Mouse (Mus musculus) ovary, postnatal 10 days (tissue): ENCODE data around the gene Fam117a.

Experiments
- DNase-seq: peaks from one replicate; pipeline ENCODE4 v3.0.0; 2022; ENCODE audit warnings: low spot score

The Fam117a gene

DNA sequence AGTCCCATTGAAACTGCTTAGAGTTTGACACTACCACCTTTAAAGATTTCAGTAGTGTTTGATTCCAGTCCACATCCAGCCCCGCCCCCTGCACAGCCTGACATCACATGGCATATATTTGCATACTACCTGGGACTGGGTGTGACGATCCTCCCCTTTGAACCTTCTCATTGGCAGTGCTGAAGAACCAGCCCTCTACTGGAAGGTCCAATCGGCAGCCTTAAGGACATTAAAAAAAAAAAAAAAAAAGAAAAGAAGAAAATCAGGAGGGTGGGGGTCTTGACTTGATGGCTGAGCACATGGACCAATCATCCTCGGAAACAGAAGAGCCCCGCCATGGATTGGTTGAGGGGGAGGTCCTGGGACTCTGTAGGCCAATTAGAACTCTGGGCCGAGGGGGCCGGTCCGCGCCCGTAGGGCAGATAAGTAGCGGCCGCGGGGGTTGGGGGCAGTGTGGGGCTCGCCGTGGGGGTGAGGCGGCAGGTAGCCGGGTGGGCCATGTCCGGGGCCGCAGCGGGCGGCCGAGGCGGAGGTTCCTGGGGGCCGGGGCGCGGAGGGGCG, at the start of gene Fam117a:
TSS of gene Fam117a (plus strand) at position 451 of the 561 bp plus-strand sequence.
- peak; percentile 66 for DNase-seq

DNA sequence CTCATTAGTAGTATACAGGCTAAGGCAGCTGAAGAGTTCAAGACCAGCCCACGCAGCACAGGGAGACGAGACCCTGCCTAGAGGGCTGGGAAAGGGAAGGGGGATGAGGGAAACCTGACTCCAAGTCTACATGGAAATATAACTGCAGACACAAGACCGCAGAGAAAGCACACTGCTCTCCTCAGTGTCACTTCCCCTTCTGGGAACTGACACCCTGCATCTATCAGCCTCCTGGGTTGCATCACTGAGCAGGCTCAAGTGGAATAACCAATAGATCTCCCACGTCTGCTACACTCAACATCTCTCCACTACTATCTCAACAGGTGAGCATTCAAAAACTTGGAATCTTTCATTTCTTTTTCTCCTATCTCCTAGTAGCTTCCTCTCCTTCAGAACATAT, 44.8 kb upstream of the Fam117a start:
- DNase-seq: no peak

DNA sequence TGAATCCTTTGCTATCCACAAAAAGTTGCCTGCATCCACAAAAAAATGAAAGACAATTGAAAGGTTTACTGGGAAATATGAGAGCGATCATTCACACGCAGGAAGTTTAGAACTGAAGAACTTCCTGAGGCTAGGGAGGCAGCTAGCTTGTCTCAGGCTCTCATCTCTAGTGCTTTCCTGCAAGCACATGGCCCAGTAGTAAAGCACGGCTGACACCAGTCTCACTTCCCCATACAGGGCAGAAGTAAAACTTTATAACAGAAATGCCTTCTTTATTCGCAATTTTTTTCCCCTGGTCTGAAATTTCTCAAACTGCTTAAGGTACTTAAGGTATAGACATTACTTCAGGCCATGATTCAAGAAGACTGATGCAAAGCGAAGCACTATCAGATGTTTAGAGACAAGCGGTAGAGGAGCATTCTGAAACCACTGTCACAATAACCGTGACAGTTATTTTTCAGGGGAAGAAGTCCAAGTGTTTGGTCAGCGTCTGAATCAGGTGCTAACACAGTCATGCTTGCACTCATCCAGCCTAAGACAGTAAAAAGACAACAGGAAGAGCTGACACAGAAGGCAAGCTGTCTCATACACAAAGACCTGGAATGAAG, 43.7 kb upstream of the Fam117a start:
- no peak for DNase-seq

DNA sequence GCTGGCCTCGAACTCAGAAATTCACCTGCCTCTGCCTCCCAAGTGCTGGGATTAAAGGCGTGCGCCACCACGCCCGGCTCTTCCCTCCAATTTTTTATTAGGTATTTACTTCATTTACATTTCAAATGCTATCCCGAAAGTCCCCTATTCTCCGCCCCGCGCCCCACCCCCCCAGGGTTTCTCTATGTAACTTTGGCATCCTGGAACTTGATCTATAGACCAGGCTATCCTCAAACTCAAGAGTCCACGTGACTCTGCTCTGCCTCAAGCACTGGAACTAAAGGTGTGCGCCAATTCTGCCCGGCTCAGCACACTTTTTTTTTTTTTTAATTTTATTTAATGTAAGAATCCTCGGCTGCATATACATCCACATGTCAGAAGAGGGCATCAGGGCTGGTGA, 41.1 kb upstream of the Fam117a start:
- DNase-seq: no peak

DNA sequence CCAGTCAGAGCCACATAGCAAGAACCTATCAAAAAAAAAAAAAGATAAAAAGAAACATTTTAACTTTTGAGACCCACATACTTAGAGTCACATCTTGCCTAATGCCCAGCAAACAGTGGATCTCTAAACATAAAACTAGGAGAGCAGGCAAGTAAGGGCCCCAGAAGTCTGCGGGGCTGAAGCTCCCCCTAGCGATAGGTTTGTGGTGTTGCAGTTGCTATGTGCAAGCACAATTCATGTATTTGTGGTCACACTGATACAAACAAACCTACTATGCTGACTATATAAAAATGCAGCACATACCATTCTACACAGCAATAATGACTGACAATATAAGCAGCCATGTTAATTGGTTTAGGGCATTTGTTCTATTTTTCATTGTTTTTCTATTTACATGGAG, 38.7 kb upstream of the Fam117a start:
- DNase-seq: no peak

DNA sequence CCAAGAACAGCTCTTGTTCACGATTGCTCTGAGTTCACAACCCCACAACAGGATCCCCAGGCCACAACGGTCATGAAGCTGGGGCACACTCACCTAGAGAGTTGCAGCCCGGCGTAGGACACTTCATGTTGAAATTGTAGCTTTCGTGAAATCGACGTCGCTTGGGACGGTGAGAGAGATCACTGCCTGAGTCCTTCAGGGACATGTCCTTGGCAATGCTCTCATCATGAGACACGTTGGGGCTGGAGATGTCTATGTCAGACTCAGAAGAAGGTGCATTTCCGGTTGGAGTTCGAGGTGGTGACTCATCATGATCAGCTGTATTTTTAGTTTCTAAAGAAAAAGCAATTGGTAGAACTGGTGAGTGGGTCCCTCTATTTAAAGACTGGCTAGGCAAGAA, 36.9 kb upstream of the Fam117a start:
- DNase-seq: no peak

DNA sequence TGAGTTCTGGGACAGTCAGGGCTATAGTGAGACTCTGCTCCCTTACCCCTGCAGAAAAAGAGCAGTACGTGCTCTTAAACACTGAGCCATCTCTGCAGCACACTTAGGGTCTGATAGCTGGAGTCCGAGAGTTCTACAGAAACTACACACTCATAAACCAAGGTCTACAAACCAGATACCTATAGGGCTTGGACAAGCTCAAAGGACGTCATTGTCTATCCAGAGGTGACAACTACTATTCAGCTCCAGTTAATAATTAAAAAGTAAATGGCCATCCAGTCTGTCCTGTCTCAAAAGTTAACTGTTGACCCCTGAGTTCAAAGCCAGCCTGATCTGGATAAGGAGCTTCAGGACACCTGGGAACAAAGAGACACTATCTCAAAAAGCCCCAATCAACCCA, 35.0 kb upstream of the Fam117a start:
- DNase-seq: no peak

DNA sequence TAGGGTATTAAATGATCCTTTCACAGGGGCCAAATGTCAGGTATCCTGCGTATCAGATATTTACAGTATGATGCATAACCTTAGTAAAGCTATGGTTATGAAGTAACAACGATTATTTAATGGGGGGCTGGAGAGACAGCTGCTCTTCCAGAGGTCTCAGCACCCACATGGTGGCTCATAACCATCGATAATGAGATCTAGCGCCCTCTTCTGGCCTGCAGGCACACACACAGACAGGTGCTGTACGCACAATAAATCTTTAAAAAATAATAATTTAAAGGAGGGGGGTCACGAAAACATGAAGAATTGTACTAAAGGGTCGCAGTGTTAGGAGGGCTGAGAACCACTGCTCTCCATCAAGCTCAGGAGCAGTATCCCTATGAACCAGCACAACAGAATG, 31.2 kb upstream of the Fam117a start:
- no peak for DNase-seq

DNA sequence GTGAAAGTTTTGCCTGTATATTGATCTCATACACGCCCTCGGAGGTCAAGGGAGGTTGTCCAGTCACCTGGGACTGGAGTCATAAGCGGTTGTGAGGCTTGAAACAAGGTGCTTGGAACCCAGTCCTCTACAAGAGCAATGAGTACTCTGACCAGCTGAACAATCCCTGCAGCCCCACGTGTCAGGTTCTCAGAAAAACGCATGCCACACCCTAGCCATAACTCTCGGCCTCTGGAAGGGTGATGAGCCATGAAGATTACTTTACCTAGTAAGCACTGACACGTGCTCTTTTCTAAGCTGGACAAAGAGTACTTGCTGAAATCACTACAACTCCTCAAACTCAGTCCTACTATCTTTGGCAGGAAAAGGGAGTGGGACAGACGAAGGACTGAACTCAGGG, 29.3 kb upstream of the Fam117a start:
- DNase-seq: no peak

DNA sequence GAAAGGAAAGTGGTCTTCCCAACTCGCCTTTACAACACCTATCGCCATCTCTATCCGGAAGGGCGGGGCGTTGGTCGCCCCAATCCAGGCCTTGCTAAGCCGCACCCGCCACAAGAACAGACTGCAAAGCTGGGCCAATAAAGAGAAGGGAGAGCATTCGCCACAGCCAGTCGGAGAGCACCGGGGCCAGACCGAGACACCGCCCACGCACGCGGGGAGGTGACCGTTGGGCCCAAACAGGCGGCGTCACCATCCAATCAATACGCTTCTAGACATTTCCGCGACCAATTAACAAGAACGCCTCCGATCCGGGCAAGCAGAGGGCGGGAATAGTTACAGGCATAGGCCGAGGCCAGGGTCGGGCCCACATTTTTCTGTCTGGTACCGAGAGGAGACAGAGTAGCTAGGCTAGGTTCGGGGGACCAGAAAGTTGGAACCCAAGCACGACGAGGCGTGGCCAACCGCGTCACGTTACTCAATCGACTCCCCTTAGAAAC, 27.3 kb upstream of the Fam117a start:
- peak; percentile 74 for DNase-seq

DNA sequence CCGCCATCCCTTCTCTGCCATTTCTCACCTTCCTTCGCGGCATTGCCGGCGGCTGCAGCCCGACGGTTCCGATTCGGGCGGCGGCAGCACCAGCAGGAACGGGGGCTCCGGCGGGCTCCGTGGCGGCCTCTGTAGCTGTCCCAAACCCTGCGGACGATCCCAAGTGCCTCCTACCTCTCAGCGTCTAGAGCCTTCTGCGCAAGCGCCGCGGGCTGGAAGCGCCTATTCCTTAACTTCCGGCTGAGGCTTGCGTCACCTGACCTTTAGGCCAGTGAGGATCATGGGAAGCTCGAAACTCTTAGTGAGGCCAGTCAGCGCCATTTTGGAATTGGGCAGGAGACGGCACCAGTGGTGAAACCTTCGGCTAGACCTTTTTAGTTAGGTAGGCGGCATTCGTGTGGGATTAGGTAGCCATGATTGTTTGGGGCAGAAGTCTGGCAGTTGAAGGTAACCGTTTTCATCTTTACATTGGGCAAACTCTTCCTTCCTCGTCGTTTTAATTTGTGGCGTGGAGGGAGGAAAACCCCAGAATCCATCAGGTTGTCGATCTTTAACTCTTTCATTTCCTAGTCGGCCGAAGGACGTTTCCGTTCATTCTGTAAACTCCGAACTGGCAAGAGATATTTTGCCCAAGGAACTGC, 26.7 kb upstream of the Fam117a start, which contains the start of gene Kat7:
TSS of gene Kat7 (minus strand) at position 240 of the 641 bp plus-strand sequence.
- DNase-seq: peak; percentile 84

DNA sequence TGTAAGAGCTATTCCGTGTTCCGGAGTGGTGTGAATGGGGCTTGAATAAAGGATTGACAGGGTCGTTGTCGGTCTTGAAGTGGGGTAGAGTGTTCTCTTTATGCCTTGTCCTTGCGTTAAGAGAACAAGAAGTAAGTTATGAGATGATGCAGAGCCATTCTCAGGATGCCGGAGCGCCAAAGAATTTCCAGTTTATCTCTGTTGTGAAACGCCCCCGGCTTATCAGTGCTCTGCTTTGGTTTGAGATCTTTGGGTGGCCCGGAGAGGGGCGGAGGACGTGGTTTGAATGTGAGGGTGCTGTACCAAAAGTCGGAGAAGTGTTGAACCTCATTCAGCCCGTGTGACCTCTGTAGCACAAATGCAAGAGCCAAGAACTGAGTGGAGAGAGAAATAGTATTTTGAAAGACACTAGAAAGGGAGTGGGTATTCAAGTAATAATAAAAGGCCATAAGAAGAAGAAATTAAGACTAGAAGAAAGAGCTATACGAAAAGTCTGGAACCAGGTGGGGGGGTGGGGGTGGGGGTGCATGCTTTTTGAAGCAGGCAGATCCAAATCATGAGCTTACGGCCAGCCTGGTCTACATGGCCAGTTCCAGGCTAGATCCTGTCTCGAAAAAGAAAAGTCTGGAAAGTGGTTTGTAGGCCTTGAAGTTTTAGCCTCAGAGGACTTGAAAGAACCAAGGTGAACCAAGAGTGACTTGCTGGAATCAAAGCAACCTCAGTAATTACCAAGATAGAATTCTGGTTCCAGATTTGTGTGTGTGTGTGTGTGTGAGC, 26.0 kb upstream of the Fam117a start:
- DNase-seq: peak; percentile 21

DNA sequence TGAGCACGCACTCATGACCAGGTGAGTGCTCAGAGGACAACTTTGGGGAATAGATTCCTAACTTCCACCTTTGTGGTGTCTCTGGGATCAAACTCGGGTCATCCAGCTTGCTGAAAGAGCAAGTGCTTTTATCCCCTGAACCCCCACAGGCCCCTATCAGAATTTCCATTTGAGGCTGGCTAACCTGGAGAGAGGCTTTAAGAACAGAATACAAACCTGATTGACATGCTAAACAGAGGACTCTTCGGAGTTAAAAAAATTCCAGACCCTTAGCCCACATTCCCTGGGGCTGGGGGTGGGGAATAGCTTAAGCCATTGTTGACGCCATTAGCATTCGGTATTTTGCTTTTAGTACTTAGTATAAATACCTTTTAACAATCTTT, 25.4 kb upstream of the Fam117a start:
- no peak for DNase-seq

DNA sequence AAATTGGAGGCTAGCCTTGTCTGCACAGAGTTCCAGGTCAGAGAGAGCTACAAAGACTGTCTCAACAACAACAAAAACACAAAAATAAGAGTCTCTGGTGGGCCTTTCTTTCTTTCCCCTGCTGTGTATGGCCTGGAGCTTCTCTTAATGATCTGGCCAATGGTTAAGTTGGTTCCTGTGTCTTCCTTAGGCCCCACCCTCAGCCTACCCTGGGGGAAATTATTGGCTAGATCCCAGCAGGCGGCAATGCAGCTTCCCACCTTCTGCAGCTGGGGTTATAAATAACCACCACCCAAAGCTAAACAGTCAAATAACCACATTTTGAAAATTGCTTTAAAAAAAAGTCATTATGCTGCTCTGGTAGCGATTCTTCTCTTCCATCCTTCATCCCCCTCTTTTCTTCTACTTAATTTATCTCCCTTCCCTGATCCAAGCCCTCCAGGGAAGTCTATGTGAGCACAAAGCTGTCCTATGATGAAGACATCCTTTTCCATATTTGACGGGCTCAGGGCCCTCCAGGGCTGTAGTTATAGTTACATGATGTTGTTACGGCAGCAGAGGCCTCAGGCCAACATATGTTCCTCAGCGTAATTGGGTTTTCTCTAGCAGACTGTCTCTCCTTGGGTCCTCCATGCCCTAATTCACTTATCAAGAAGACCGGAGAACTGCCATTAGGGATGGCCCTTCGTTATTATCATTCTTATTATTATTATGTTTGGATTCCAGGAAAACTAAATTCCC, 21.4 kb upstream of the Fam117a start:
- no peak for DNase-seq

DNA sequence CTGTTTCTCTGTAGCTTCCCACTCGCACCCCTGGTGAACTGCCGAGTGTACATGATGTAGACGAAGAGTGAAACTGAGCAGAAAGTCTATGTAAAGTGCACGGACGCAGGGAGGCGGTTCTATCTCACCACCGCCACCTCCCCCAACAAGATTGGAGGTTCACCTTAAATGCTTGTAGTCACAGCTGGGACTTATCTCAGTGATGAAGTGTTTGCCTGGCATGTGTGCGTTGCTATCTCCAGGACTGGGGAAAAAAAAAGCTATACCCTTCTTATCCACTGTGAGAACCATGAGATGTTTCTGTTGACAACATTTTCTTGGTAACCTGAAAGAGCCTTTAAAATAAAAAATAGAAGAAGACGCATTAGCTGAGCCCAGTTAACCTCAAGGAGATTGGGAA, 18.7 kb upstream of the Fam117a start:
- DNase-seq: no peak

DNA sequence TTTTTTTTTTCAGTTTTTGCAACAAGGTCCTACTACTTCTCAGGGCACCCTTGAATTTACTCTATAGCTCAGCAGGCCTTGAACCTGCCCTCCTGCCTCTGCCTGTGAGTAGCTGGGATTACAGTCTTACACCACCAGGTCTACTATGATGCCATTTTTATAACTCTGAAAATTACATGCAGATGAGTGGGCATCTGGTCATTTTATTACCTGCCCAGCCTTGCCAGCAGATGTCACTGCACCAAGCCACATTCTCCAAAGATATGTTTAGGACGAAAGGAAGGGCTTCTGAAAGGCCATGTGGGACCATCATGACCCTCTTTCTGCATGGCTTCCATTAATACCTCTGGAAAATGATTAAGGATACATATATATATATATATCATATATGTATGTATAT, 17.3 kb upstream of the Fam117a start:
- no peak for DNase-seq

DNA sequence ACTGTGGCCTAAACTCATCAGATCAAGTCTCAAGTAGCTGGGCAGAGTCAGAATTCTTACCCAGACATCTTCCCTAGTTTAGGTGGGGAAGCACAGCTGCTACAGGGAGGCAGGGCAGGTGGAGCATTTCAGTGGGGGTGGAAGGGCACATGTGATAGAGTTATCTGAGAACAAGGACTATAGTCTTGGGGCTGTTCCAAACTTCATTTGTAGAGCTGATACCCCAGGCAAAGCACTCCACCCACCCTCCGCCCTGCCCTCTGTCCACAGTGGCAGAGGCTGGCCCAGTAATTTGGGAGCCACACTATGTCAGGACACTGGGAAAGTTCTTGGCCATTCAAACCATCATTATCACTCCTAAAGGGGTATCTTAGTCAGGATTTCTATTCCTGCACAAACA, 16.8 kb upstream of the Fam117a start:
- no peak for DNase-seq

DNA sequence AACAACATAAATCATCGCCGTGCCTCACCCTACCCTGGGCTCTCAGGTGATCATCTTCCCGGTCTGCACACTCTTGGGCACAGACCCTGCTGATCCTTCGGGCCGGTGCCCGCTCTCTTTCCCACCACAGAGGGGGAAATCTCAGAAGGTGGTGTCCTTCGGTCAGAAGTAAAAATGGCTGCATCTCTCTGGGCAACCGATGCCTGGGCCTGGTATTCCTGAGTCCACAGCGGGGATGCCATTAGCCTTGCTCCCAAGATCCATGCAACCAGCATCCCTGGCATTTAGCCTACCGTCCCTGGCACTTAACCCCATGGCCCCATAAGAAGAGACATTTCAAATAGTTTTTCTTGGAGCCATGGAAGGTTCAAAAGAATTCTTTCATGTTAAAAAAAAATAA, 12.6 kb upstream of the Fam117a start:
- DNase-seq: no peak

DNA sequence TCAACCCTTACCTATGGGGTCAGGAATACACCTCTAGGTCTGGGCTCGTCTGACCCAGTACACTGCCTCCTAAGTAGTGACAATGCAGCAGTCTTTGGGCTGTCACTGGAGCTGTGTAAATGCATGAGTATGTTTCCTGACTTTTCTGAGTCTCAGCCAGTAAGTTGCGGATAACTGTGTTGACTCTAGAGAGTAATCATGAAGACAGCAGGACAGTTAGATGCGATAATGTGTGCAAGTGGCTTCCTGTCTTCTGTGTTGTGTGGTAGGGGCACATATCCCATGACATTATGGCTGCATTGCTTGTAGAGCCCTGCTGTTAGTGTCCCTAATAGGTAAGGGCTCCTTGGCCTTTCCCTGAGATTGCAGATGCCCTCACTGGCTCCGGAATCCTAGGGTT, 11.0 kb upstream of the Fam117a start:
- DNase-seq: no peak

DNA sequence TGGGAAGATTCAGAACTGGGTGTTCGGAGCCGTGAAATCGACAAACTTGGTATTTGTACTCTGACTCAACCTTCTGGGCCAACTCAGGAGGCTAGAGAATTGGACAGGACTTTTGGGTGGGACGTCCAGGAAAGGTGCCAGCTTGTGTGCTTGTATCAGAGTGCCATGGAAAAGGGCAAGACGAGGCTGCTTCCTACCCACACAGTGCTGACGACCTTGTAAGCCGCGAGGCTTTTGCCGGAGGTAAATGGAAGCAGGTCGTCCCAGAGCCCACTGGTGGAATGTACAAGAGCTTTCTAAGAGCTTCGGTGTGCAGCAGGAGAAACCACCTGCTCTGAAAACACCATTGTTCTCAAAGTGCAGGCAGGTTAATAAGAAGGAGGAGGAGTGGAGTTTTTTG, 10.6 kb upstream of the Fam117a start:
- no peak for DNase-seq

DNA sequence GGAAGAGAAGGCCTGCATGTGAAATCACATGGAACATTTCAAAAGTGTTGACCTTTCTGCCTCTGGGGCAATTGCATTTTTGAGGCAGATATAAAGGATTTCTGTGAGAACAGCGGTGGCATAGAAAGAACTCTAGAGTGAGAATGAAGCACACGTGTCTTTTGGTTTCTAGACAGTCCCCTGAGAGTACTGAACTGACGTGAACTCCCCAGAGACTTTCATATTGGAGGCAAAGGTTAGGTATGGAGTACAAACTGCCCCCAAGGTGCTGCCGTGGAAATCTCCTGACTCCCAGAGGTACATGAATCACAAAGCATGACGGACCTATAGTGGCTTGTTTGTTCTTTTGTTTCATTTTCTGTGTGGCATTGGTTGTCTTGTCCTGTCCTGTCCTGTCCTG, 8.2 kb upstream of the Fam117a start:
- no peak for DNase-seq

DNA sequence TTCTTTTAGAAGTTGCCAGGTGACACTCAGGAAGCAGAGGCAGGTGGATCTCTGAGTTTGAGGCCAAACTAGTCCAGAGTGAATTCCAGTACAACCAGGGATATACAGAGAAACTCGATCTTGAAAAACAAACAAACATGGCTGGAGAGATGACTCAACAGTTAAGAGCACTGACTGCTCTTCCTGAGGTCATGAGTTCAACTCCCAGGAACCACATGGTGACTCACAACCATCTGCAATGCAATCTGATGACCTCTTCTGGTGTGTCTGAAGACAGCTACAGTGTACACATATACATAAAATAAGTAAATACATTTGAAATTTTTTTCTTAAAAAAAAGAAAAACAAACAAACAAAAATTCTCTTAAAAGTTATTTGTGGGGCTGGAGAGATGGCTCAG, 6.2 kb upstream of the Fam117a start:
- no peak for DNase-seq
